Mouse (Mus musculus): ENCODE results near the gene Vwa8. TPM values are rescaled to one million over a fixed set of nuclear protein-coding genes. Genes with fewer than 3 reads are reported as not detected.

Vwa8 gene
- polyA plus RNA-seq, 1 experiment from 2014 or later, result 14.7 TPM

DNA sequence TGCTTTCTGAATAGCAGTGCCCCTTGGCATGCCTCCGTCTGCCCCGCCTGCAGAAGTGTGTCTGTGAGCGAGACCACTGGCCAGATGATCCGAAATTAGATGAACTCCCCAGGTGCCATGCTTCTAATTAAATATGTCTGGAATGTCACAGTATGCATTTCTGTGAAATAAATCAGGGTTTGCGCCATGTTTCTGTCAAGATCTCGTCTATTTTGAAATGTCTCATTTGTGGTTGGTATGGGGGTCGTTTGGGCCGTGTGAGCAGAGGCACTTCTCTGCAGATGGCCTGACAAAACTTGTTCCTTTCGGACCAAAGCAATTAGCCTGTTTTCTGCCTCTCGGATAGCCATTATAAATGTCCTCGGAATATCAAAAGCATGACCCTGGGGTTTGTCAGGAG is 306.1 kb downstream of the Vwa8 start:
- WGBS, result 60% methylated on average over 11 of the region's 11 CpGs
- Histone ChIP-seq H3K4me1 (ENCODE audit: control insufficient read depth, insufficient read depth, low read length) (peaks cover 13% of the 10 kb centered on the region; the same call in 1 of the 2 replicates), H3K9ac (replicated peaks; ENCODE audit: low read depth, low read length) (no peak overlapping the region), H3K27me3 (ENCODE audit: control insufficient read depth, insufficient read depth, low read length) (no peaks in the 10 kb centered on the region), H3K27ac (ENCODE audit: low read length) (no peak overlapping the region), H3K4me2 (replicated peaks; ENCODE audit: low read depth, low read length) (no peak overlapping the region), H3K4me3 (ENCODE audit: low read depth, low read length) (no peak overlapping the region), H3K9me3 (ENCODE audit: control insufficient read depth, low read depth, low read length) (no peaks in the 10 kb centered on the region), H3K36me3 (ENCODE audit: control insufficient read depth, insufficient read depth, low read length) (no peaks in the 10 kb centered on the region)
- ATAC-seq (ENCODE audit: insufficient number of reproducible peaks, insufficient read depth, low FRiP score, low read depth), result no peak

GRCm38 (mm10) chr14:79156526-79157411 is 307.9 kb downstream of the Vwa8 start:
- H3K4me1 ChIP-seq (ENCODE audit: control insufficient read depth, insufficient read depth, low read length), result peaks cover 13% of the 10 kb centered on the region; the same call in 1 of the 2 replicates
- WGBS, result 59% methylated on average over 10 of the region's 10 CpGs
- H3K4me3 ChIP-seq (ENCODE audit: low read depth, low read length), result no peak overlapping the region
- H3K9me3 ChIP-seq (ENCODE audit: control insufficient read depth, low read depth, low read length), result no peaks in the 10 kb centered on the region
- no peak for ATAC-seq (ENCODE audit: insufficient number of reproducible peaks, insufficient read depth, low FRiP score, low read depth)
- no peaks in the 10 kb centered on the region for H3K36me3 ChIP-seq (ENCODE audit: control insufficient read depth, insufficient read depth, low read length)
- H3K27ac ChIP-seq (ENCODE audit: low read length), result no peak overlapping the region
- H3K4me2 ChIP-seq (replicated peaks; ENCODE audit: low read depth, low read length), result no peak overlapping the region
- H3K9ac ChIP-seq (replicated peaks; ENCODE audit: low read depth, low read length), result no peak overlapping the region
- H3K27me3 ChIP-seq (ENCODE audit: control insufficient read depth, insufficient read depth, low read length), result no peaks in the 10 kb centered on the region

DNA sequence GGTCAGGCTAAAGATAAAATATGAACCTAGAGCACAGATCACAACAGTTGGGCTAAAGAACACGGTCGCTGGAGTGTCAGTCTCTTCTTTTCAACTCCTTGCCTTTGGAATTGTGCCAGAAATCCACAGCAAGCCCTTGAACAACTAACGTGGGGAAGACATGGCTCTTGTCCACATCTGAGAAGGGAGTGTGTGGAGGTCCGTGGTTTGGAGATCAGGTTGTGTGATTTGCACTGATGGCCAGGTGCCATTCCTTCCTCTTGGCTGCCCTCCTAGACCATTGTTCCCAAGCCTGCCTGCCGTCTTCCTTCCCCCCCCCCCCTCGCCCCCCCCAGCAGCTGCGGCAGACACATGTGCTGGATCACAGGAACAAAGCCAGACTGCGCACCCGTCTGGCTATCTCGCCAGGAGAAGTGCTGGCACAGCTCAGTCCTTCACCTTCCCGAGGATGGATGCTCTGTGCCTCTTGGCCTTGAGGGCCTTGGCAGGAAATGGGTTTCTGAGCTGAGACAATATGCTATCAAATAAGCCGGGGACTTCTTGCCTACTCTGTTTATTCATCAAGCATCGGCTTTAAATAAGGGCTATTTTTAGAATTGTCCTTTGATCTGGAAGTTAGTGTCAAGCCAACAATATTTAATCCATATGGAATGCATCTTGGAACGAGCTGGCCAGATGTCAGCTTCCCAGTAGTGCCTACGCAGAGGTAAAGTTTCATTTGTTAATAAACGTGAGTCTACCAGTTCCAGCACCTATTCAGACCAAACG is 308.8 kb downstream of the Vwa8 start:
- H3K9me3 ChIP-seq (ENCODE audit: control insufficient read depth, low read depth, low read length), result no peaks in the 10 kb centered on the region
- H3K27ac ChIP-seq (ENCODE audit: low read length), result no peak overlapping the region; the same call in 1 of the 2 replicates
- no peak overlapping the region for H3K9ac ChIP-seq (replicated peaks; ENCODE audit: low read depth, low read length)
- H3K4me3 ChIP-seq (ENCODE audit: low read depth, low read length), result no peak overlapping the region
- no peaks in the 10 kb centered on the region for H3K27me3 ChIP-seq (ENCODE audit: control insufficient read depth, insufficient read depth, low read length)
- no peak overlapping the region for H3K4me2 ChIP-seq (replicated peaks; ENCODE audit: low read depth, low read length)
- ATAC-seq (ENCODE audit: insufficient number of reproducible peaks, insufficient read depth, low FRiP score, low read depth), result peak; percentile 51; the same call in 1 of the 2 replicates
- 33% methylated on average over 16 of the region's 17 CpGs for WGBS
- H3K4me1 ChIP-seq (ENCODE audit: control insufficient read depth, insufficient read depth, low read length), result peaks cover 14% of the 10 kb centered on the region; the same call in 1 of the 2 replicates
- H3K36me3 ChIP-seq (ENCODE audit: control insufficient read depth, insufficient read depth, low read length), result no peaks in the 10 kb centered on the region

- no peak overlapping the region for H3K4me3 ChIP-seq (ENCODE audit: low read depth, low read length)
- H3K27ac ChIP-seq (ENCODE audit: low read length), result no peak overlapping the region; the same call in 1 of the 2 replicates
- ATAC-seq (ENCODE audit: insufficient number of reproducible peaks, insufficient read depth, low FRiP score, low read depth), result no peak
- H3K27me3 ChIP-seq (ENCODE audit: control insufficient read depth, insufficient read depth, low read length), result no peaks in the 10 kb centered on the region
- H3K9ac ChIP-seq (replicated peaks; ENCODE audit: low read depth, low read length), result no peak overlapping the region
- no peak overlapping the region for H3K4me2 ChIP-seq (replicated peaks; ENCODE audit: low read depth, low read length)
- H3K9me3 ChIP-seq (ENCODE audit: control insufficient read depth, low read depth, low read length), result no peaks in the 10 kb centered on the region
- H3K4me1 ChIP-seq (ENCODE audit: control insufficient read depth, insufficient read depth, low read length), result peaks cover 16% of the 10 kb centered on the region; the same call in 1 of the 2 replicates
- no peaks in the 10 kb centered on the region for H3K36me3 ChIP-seq (ENCODE audit: control insufficient read depth, insufficient read depth, low read length)
- 58% methylated on average over 12 of the region's 12 CpGs for WGBS
These were observed 309.3 kb downstream of the Vwa8 start for GRCm38 (mm10) chr14:79158219-79158521.

GRCm38 (mm10) chr14:79158673-79159200 is 309.9 kb downstream of the Vwa8 start:
- no peak overlapping the region for H3K9ac ChIP-seq (replicated peaks; ENCODE audit: low read depth, low read length)
- H3K27me3 ChIP-seq (ENCODE audit: control insufficient read depth, insufficient read depth, low read length), result no peaks in the 10 kb centered on the region
- peaks cover 16% of the 10 kb centered on the region; the same call in 1 of the 2 replicates for H3K4me1 ChIP-seq (ENCODE audit: control insufficient read depth, insufficient read depth, low read length)
- H3K4me2 ChIP-seq (replicated peaks; ENCODE audit: low read depth, low read length), result no peak overlapping the region
- ATAC-seq (ENCODE audit: insufficient number of reproducible peaks, insufficient read depth, low FRiP score, low read depth), result no peak
- H3K27ac ChIP-seq (ENCODE audit: low read length), result no peak overlapping the region; the same call in 1 of the 2 replicates
- no peaks in the 10 kb centered on the region for H3K9me3 ChIP-seq (ENCODE audit: control insufficient read depth, low read depth, low read length)
- no peaks in the 10 kb centered on the region for H3K36me3 ChIP-seq (ENCODE audit: control insufficient read depth, insufficient read depth, low read length)
- 74% methylated on average over 4 of the region's 4 CpGs for WGBS
- no peak overlapping the region for H3K4me3 ChIP-seq (ENCODE audit: low read depth, low read length)

DNA sequence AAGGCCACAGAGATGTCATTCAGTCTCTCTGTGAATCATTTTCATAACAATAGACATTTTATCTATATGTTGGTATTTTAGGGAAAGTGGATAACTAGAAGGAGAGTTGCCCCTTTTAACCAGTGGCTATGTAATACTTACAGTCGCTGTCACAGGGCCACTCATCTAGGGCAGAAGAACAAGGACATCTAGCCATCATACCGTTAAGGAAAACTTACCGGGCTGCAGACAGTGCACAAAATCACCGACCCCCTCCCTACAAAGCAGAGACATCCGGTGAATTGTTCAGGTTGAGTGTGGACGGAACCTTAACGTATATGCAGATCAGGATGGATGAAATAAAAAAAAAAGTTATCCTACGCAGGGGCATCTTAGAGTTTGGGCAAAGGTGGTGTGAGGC is 310.6 kb downstream of the Vwa8 start:
- peaks cover 16% of the 10 kb centered on the region; the same call in 1 of the 2 replicates for H3K4me1 ChIP-seq (ENCODE audit: control insufficient read depth, insufficient read depth, low read length)
- 96% methylated on average over 8 of the region's 8 CpGs for WGBS
- no peak overlapping the region for H3K27ac ChIP-seq (ENCODE audit: low read length)
- H3K4me3 ChIP-seq (ENCODE audit: low read depth, low read length), result no peak overlapping the region
- H3K36me3 ChIP-seq (ENCODE audit: control insufficient read depth, insufficient read depth, low read length), result no peaks in the 10 kb centered on the region
- H3K4me2 ChIP-seq (replicated peaks; ENCODE audit: low read depth, low read length), result no peak overlapping the region
- no peak overlapping the region for H3K9ac ChIP-seq (replicated peaks; ENCODE audit: low read depth, low read length)
- H3K27me3 ChIP-seq (ENCODE audit: control insufficient read depth, insufficient read depth, low read length), result no peaks in the 10 kb centered on the region
- no peak for ATAC-seq (ENCODE audit: insufficient number of reproducible peaks, insufficient read depth, low FRiP score, low read depth)
- no peaks in the 10 kb centered on the region for H3K9me3 ChIP-seq (ENCODE audit: control insufficient read depth, low read depth, low read length)

GRCm38 (mm10) chr14:79160486-79160885 is 311.6 kb downstream of the Vwa8 start:
- peaks cover 16% of the 10 kb centered on the region; the same call in 1 of the 2 replicates for H3K4me1 ChIP-seq (ENCODE audit: control insufficient read depth, insufficient read depth, low read length)
- H3K27me3 ChIP-seq (ENCODE audit: control insufficient read depth, insufficient read depth, low read length), result no peaks in the 10 kb centered on the region
- H3K4me2 ChIP-seq (replicated peaks; ENCODE audit: low read depth, low read length), result no peak overlapping the region
- no peak overlapping the region for H3K4me3 ChIP-seq (ENCODE audit: low read depth, low read length)
- H3K9ac ChIP-seq (replicated peaks; ENCODE audit: low read depth, low read length), result no peak overlapping the region
- ATAC-seq (ENCODE audit: insufficient number of reproducible peaks, insufficient read depth, low FRiP score, low read depth), result no peak
- H3K36me3 ChIP-seq (ENCODE audit: control insufficient read depth, insufficient read depth, low read length), result no peaks in the 10 kb centered on the region
- no peak overlapping the region for H3K27ac ChIP-seq (ENCODE audit: low read length)
- WGBS, result 51% methylated on average over 10 of the region's 10 CpGs
- H3K9me3 ChIP-seq (ENCODE audit: control insufficient read depth, low read depth, low read length), result no peaks in the 10 kb centered on the region

DNA sequence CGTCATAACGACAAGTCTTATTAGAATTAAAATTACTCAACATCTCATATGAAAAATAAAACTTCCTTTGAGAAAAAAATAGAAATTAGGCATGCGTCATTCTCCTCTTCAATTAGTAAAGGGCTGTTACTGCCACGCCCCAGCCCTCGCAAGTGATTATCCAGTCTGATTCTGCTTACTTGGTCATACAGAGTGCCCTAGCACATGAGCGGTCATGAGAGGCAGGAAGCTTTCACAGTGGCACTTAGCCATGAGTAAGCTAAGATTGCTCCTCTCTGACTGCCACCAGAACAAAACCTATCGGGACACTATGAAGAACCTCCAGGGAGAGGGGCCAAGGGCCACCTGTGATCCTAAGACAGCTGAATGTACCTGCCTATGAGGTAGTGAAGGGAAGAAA is 312.1 kb downstream of the Vwa8 start:
- H3K4me3 ChIP-seq (ENCODE audit: low read depth, low read length), result no peak overlapping the region
- peaks cover 16% of the 10 kb centered on the region; the same call in 1 of the 2 replicates for H3K4me1 ChIP-seq (ENCODE audit: control insufficient read depth, insufficient read depth, low read length)
- ATAC-seq (ENCODE audit: insufficient number of reproducible peaks, insufficient read depth, low FRiP score, low read depth), result no peak
- H3K27ac ChIP-seq (ENCODE audit: low read length), result no peak overlapping the region
- H3K27me3 ChIP-seq (ENCODE audit: control insufficient read depth, insufficient read depth, low read length), result no peaks in the 10 kb centered on the region
- H3K9ac ChIP-seq (replicated peaks; ENCODE audit: low read depth, low read length), result no peak overlapping the region
- no peaks in the 10 kb centered on the region for H3K9me3 ChIP-seq (ENCODE audit: control insufficient read depth, low read depth, low read length)
- 85% methylated on average over 7 of the region's 7 CpGs for WGBS
- no peak overlapping the region for H3K4me2 ChIP-seq (replicated peaks; ENCODE audit: low read depth, low read length)
- H3K36me3 ChIP-seq (ENCODE audit: control insufficient read depth, insufficient read depth, low read length), result no peaks in the 10 kb centered on the region

All from stomach, embryonic 14.5 days (tissue).